Mouse (Mus musculus) cerebellum, adult 2 months (tissue): ENCODE measurements around the gene Adra2c.

Experiments
- CTCF ChIP-seq: fragments of 200-500 bp; IDR thresholded peaks from 2 replicates; pipeline ENCODE4 v1.5.1; 2011; ENCODE audit warnings: low read depth, mild to moderate bottlenecking, control low read depth, low read length, moderate library complexity, borderline replicate concordance; ENCODE audit not compliant: insufficient read depth
- POLR2A ChIP-seq: fragments of 200-500 bp; IDR thresholded peaks from 2 replicates; pipeline ENCODE4 v1.6.1; 2011; ENCODE audit warnings: low read length, control low read depth, borderline replicate concordance; ENCODE audit not compliant: insufficient read depth

- TF ChIP-seq CTCF (no peak), POLR2A (no peak)
These were observed 31.7 kb downstream of the Adra2c start for GRCm38 (mm10) chr5:35309853-35310252.
